Mouse (Mus musculus) spleen, adult 12 weeks (tissue): ENCODE data around the gene Ola1.

Experiments used
- DNase-seq: peaks from one replicate; pipeline ENCODE4 v3.0.0; 2022; ENCODE audit warnings: low spot score

Gene Ola1

DNA sequence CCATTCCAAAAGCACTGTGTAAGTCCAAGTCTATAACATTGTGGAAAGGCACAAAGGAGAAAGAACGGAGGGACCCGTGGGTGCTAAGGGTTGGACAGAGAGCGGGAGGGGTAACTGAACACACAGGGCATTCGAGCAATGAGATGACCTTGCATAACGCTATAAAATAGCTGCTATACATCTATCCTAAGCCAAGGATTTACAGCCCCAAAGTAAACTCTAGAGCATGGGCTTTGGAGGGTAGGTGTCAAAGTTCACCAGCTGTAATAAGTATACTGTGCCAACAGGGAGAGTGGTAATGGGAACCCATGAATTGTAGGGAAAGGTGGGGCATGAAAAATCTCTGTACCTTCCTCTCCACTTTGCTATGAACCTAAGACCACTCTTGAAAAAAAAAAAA, at the start of gene Ola1:
Gene Ola1, minus strand, starts transcription at position 12 of the 400 bp plus-strand sequence.
- DNase-seq: no peak

DNA sequence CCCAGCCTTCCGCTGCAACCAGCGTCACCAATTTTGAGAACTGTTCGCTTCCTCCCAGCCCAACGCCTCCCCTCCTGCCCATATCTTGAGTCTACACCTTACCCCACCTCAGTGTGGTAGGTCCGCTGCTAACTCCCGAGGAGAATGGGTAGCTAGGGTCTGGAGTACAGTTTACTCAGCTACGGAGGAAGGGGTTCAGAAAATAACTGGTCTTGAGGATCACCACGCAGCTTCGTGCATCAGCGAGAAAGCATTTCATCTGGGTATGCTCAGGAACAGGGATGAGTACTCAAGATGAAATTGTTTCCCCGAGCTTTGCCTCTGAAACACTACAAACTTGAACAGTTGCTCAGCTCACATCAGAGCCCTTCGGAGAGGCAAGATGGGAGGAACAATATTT, 49.6 kb upstream of the Ola1 start:
- DNase-seq: no peak

DNA sequence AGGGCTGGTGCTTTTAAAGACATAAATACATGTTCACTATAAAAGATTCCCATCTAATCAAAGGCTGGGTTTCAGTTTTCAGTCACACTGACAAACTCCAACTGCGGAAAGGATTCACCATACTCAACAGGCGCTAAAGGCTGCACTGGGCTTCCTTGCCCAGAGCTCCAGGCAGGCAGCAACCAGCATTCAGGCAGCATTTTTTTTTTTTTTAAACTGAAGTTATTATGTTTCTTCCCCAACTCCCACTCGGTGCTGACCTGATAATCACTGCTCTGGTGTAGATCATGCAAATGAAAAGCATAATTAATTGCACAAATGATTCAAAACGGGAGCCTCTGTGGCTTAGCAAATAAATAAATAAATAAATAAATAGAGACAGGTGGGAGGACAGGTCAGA, 49.1 kb upstream of the Ola1 start:
- no peak for DNase-seq

DNA sequence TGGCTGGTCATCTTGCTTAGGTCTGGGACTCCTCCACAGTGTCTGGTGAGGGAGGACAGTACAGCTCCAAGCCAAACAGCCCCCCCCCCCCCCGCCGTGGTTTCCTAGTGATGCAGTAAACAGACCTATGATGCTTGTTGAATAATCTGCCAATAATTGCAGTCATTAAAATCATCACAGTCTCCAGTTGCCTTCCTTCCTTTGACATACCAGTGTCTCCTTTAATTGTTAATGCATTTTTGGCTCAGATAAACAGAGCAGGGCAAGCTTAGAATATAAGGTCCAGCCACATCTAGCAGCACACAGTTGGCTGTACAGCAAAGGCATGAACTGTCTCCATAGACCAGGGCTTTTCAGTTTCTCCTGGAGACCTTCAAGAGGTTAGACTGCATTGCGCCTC, 48.5 kb upstream of the Ola1 start:
- DNase-seq: no peak

DNA sequence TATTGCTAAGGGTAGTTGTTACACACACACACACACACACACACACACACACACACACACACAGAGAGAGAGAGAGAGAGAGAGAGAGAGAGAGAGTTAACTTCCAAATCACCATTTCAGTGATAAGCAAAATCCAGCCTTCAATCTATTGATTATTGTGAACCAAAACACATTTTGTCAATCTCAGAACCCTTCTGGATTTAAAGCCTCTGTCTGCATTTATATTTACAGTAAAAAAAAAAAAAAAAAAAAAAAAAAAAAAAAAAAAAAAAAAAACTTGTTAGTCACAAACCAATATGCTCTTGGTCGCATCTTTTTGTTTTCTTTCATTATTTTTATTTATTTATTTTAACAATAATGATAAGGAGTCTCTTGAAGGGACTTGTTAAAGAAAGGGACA, 47.9 kb upstream of the Ola1 start:
- no peak for DNase-seq

DNA sequence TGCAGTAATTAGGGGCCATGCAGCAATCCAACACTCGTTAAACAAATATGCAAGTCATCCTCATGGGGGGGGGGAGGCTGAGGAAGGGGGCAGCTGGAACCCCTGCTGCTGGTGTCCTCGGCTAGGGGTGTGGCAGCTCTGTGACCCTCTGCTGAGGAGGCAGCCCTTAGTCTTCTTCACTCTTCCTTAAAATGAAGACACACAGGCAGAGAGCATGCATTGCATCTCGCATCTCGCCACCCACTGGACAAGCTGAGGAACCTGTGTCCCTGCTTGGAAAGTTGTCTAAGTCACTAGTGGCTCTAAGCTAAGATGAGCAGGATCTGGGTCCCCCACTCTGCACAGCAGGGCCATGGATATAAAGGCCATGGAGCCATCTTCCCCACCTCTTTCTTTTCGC, 47.3 kb upstream of the Ola1 start:
- DNase-seq: no peak

DNA sequence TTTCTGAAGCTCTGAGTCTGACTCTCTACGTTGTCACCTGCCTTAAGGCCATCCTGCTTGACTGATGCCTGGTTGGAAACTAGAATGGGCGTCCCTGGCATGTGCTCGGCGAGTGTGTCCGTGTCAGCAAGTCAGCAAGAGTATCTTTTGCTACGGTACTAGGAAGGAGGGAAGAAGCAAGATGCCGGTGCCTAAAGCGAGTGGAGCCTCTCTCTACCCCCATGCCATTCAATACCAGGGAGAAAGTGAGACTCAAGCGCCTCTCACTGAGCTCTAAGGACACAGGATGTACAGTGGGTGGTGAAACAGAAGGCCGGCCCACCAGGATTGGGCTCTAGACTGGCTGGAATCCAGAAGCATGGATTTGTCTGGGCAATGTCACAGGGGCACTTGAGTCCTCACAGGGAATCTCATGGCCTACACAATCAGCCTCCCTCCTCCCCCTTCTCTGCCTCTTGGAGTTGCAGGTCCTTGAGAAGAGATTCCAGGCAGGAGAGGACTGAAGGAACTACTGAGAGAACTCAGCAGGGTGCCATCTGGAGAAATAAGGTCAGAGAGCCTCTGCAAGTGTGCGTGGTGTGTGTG, 46.0 kb upstream of the Ola1 start:
- DNase-seq: no peak

DNA sequence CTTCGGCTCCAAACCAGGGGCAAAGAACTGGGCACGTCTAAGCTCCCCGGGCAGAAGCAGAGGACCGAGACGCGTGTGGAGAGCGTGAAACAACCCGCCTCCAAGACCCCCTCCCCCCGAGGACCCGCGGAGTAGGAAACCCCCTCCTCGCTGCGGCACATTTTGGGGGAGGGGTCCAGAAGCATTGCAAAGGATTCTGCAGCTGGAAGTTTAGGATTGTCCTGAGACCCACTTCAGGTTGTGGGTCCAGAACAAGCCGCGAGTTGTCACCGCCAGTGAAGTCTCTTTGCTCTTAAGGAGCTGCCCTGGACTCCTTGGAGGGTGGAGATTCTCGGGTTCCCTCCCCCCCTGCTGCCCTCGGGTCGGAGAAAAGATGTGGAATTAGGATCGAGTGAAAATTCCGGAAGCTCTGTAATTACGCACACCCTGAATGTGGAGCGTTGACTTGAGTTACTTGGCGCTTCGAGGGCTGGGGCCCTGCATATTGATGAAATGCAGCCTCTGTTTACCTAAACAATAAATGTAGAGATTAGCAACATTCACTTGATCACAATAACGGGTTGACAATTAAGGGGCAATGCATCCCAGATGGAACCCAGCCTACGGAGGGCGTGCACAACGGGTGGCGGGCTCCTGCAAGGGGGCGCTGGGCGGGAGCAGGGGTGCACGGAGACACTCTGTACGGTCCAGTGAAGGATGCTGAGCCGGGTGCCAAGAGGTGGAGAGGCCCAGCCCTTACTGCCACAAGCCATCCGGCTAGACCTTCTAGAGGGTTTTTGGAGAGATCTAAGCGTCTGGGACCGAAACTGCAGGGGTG, 45.3 kb upstream of the Ola1 start:
- DNase-seq: no peak

DNA sequence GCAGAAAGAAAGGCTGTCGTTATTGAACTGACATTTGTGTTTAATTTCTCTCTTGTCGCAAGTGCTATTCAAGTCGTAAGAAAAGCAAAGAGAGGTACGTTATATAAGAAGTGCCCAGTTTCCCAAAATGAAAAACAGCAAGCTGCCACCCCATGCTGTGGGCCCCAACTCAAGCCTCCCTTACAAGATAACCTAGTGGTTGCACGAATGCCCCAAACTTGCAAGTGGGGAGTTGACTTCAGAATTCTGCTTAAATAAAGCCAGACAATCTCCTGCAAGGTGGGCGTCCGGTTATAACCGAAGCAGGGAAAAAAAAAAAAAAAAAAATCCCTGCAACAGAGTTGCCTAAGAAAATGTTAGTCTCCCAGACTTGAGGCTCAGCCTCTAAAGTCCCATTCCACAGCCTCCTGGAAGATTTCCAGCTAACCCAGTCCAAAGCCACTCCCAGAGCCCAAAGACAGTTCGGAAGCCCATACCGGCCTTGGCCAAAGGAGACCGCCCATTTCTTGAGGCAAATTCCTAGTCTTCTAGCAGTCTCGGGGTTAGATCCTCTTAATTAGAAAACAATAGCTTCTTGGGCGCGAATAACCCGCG, 44.5 kb upstream of the Ola1 start:
- DNase-seq: no peak

DNA sequence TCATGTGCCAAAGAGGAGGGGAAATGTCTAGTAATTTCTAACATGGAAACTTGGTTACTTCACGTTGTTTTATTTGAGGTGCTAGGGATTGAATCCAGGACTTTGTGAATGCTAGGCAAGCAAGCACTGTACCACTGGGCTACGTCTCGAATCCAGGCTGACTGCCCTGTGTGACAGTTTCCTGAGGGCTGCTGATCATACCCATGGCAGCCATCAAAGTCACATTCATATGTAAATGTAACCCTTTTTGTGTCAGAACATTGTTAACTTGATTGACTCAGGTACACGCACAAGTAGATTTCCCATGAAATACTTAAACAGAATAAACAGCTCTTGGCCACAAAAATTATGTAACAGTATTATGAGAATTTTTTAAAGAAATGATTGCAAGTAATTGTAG, 30.0 kb upstream of the Ola1 start:
- no peak for DNase-seq

DNA sequence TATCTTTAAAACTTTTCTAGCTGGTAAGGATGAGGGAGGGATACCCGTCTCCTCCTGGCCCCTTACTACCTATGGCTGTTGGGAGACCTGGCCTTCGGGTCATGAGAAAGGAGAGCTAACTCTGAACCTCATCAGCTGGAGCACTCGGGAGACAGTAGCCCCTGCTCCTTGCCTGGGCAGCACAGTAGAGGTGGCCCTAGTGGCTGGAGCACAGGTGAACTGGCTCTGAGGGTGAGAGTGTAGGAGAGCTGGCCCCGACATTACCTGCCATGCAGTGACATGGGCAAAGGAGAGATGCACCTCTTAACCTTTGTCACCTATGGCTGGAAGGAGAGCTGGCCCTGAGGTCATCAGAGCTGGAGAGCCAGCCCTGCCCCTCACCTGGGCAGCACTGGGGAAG, 22.6 kb upstream of the Ola1 start:
- DNase-seq: no peak

DNA sequence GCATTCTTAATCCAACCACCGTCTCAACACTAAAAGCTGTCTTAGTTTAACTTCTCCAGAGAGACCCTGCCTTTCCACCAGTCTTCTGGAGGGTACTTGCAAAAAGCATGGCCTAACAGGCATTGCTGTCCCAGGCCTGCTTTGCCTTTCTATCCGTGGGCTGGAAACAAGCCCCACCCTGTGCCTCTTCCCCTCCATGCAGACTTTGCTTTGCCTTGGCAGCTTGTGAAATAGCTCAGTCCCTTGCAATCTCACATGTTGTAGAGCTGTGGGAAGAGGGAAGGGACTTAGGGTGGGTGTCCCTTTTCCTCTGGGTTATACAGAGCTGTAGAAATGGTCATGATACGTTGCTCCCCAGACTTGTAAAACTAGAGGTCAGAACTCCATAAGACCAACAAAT, 12.4 kb upstream of the Ola1 start:
- DNase-seq: no peak

DNA sequence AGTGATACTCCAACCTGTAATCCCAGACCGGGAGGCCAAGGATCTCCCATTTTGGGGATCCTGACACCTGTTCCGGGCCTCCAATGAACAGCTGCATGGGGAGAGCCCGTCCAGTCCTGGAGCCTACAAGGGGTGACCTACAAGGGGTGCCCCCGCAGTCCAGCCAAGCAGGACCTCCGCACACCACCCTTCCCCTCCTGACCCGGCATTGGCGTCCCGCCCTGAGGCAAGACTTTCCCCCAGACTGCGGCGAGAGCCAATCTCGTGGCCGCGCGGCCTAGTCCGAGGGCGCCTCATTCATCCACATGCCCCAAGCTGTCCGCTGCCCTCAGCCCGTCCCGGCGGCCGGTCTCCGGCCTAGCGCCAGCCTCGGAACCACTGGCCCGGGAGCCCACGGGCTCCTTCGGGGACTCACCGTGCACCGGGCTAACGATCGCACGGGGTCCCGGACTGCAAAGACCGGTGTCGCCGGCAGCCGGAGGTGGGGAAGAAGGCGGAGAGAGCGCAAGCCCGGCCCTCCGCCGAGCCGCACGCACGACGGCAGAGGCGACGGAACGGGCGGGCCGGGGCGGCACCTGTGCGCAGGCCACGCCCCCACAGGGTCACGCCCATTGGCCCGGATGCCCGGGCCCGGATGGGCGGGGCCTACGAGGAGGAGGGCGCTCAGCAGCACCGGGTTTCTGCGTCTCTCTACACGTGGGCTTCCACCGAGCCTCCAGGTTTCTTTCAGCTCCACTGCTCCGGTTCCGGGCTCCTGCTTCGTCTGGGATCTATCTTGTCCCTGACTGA, 4.7 kb downstream of the Ola1 start:
- DNase-seq: peak; percentile 94

DNA sequence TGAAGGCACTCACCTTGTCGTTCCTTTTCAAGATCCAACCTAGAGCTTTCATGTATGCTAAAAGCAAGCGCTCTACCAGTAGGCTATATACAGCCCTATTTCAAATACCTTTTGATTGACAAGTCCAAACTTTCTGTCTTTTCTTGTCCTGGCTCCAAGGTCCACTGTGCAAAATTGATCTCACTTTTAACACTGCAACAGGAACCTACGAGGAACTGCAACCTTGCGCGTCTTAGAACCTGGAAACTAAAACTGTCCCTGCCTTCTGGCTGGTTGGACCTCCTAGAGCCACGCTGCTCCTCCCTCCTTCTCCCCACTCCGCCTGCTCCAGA, 5.2 kb downstream of the Ola1 start:
- DNase-seq: no peak

DNA sequence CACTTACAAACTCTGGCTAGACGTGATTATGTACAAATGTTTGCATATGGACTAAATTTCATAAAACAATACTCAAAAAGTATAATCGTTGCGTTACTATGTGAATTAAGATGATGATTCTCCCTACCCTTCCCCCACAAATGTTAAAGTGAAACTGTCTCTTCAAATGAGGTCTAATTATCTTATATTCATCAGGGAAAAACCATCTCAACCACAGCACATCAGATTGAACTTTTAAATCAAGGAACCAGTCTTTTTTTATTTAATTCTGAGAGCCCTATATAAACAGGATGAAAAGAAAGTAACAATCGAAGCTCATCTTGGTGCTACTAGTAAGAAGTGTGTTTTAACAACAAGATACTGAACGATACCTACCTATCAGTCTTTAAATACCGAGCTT, 14.4 kb downstream of the Ola1 start:
- no peak for DNase-seq

DNA sequence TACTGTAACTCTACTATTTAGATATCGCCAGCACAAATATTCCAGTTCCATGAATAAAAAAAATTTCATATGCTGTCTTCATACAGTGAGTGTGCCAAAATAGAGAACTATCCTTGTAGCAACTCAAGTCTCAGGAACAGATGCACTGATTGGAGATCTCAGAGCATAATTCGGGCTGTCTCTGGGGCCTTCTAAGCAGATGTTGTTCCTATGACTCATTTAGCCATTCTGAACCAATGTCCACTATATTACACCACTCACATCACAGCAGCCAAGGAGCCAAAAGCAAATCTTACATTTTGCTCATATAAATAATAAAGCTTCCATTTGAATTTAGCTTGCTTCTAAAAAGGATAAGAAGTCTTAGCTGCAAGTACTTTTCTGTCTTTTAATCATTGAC, 30.2 kb downstream of the Ola1 start:
- no peak for DNase-seq

DNA sequence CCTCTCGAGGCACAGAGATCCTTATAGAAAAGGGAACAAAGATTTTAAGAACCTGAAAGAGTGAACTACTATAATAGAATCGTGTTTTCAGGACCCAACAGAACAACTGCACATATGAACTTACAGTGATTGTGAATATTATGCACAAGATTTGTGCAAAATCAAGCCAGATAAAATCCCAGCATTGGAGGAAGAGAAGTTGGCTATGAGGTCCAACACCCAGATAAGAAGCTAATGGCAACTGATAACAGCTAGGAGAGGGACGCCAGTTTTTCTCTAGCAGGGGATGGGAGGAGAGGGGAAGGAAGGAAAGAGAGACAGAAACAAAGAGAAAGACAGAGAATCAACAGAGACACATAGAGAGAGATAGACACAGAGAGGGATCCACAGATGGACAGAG, 33.5 kb downstream of the Ola1 start:
- DNase-seq: no peak

DNA sequence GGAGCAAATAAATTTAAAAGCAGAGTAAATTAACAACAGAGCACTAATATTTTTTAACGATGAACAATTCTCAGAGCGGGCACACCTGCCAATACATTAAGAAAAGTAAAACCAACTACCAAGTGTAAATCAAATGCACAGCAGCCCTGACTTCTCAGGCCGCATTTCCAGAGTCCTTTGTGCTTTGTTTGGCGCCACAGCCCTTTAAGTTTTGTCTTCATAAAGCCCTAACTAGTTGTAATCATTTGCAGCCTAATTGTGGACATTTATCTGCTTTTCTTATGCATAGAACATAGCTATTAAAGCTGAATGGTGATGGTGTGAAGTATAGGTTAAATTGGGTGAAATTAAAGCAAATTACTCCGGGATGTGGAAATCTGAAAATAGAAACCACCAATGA, 49.2 kb downstream of the Ola1 start:
- DNase-seq: no peak

DNA sequence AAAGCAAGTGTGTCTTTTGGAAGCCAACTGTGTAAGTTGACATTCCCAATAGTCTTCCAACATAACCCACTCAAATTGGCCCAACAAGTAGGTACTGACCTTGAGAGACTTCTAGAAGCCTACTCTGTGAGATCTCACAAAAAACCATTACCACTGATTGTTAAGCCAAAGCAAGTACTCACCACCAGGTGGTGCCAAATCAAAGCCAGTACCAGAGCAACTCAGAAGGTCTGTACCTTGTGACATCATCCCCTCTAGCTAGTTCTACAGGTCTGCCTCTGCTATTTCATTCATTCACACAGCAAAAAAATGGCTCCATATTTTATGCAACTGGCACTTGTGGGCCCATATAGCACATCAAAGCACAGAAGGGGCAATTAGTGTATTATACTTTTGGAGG, 51.6 kb downstream of the Ola1 start:
- DNase-seq: peak; percentile 27

DNA sequence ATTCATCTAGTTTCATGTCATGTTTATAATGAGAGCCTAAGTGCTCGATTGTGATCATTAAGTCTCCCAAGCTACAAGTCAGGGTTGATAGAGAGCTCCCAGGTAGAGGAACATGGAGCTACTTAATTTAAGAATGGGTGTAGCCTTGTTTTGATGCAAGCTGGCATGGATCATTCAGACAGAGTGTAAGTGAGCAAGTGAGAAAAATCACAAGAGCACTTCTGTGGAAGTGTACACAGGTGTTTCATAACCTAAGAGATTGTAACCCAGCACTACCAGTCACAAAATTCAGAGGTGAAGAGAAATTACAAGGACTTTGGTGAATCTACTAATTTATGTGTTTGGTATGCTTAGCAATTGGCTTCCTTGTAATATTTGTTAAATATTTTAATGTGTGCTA, 54.1 kb downstream of the Ola1 start:
- no peak for DNase-seq

DNA sequence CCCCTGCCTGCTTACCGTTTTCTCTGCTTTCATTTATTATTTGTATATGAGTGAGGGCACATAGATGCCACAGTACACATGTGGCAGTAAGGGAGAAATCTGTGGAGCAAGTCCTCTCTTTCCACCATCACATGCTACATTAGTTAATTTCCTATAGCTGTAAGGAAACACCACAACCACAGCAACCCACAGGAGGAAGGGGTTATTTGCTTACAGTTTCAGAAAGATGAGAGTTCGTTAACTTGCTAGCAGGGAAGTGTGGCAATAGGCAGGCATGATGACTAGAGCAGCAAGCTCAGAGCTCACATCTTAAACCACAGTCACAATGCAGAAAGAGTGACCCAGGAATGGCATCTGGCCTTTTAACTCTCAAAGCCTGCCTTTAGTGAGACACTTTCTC, 58.0 kb downstream of the Ola1 start:
- no peak for DNase-seq

DNA sequence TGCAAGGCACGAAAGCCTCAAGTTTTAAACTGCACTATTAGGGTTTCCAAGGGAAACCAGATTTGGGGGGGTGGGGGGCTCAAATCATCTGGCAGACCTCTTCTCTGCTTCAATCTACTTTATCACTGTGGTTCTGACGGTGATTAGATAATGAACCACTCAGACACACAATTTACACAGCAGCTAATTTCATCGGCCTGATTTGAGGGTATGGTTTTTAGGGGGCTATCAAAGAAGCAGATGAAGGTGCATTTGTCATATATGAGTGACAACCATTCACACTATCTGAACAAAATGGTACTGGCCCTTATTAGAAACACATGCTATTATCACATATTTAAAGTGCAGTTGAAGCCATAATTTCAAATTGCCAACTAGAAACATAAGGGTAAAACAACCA, 61.5 kb downstream of the Ola1 start:
- DNase-seq: no peak

DNA sequence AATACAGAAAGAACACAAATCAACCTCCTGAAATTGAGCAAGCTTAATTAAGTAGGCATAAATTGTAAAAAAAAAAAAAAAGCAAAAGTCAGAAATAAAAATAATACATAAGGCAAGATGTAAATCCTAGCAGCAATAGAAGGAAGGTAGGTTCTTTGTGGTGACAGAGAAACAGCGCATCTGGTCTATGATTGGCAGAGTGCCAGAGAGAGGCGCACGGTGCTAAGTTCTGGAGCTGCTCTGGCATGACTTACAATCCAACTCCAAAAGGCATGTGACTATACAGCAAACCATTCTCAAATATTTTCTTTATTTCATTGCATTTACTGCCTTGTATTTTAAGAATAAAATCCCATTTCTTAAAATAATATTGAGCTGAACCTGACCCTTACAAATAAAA, 68.2 kb downstream of the Ola1 start:
- DNase-seq: no peak
